Mouse (Mus musculus): ENCODE measurements around the gene Nyap1. TPM values are rescaled to one million over a fixed set of nuclear protein-coding genes. Genes with fewer than 3 reads are reported as not detected.
"Not testable (repeated sequence)": the region's sequence is repeated elsewhere in the genome, so short reads cannot be mapped to it uniquely, and the experiment has no call there.

Nyap1 gene
- polyA plus RNA-seq, 1 experiment from 2014 or later: 0.23 TPM

GRCm38 (mm10) chr5:137742048-137742447 is 641 bp upstream of the Nyap1 start:
- H3K79me2 ChIP-seq (ENCODE audit: inconsistent target): peaks cover 11% of the 10 kb centered on the region
- H3K27ac ChIP-seq: no peak overlapping the region
- no peaks in the 10 kb centered on the region for H3K36me3 ChIP-seq (ENCODE audit: inconsistent target)
- no peak overlapping the region for H3K4me3 ChIP-seq (ENCODE audit: inconsistent target)
- WGBS (ENCODE audit: missing documents): 73% methylated on average over 10 of the region's 10 CpGs

DNA sequence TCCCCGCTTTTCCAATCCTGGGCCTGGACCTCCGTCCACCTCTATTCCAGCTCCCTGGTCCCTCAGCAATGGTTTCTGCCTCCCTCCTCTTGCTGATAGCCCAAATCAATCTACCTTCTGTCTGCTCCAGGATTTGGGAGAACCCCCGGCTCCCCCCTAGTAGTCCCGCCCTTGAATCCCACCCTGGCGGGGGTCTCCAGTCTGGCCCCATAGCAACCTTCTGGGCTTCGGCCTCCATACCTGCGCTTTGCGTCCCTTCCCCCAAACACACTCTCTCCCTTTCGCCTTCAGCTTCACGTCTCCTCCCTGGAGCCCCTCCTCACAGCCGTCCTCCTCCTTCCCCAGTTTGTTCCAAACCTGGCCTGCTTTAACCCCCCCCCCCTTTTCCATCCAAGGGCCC is 901 bp downstream of the Nyap1 start:
- no peaks in the 10 kb centered on the region for H3K79me2 ChIP-seq (ENCODE audit: inconsistent target)
- WGBS (ENCODE audit: missing documents): 81% methylated on average over 11 of the region's 11 CpGs
- no peak overlapping the region for H3K27ac ChIP-seq
- H3K36me3 ChIP-seq (ENCODE audit: inconsistent target): no peaks in the 10 kb centered on the region
- no peak overlapping the region for H3K4me3 ChIP-seq (ENCODE audit: inconsistent target)

DNA sequence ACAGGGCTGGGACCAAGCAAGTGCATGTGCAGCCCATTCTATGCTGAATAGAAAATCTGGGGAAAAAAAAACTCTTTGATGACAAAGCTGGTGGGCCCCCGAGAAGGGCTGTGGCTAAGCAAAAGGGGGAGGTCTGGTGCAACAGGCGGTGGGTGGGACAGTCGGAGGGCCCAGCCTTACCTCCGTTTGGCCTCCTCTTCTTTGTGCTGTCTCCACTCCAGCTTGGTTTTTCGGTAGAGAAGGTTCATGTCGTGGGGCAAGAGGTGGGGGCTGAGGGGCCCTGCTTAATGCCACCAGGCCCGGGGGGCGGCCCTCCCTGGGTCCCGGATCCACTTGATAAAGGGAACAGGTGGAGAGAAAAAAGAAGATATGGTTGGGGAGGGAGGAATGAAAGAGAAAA is 1.9 kb downstream of the Nyap1 start:
- 90% methylated on average over 9 of the region's 9 CpGs for WGBS (ENCODE audit: missing documents)
- no peak overlapping the region for H3K27ac ChIP-seq
- H3K4me3 ChIP-seq (ENCODE audit: inconsistent target): no peak overlapping the region
- no peaks in the 10 kb centered on the region for H3K79me2 ChIP-seq (ENCODE audit: inconsistent target)
- H3K36me3 ChIP-seq (ENCODE audit: inconsistent target): no peaks in the 10 kb centered on the region

DNA sequence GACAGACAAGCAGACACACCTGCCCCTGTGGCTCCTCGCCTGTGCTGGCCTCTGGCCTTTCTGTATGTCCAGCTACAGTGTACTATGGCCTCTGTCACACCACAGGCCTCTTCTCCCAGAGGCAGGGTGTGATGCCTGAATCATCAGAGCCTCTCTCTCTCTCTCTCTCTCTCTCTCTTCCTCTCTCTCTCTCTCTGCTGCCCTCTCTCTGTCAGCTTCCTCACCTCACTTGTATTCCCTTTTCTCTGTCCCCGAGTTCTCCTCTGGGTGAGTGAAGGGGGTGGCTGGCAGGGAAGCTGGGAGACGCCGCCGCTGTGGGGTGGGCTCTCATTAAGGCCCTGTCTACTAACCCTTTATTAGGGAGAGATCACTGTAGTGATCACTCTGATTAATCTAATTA is 2.9 kb downstream of the Nyap1 start:
- no peak overlapping the region for H3K27ac ChIP-seq
- 73% methylated on average over 4 of the region's 5 CpGs for WGBS (ENCODE audit: missing documents)
- H3K79me2 ChIP-seq (ENCODE audit: inconsistent target): no peaks in the 10 kb centered on the region
- no peaks in the 10 kb centered on the region for H3K36me3 ChIP-seq (ENCODE audit: inconsistent target)
- H3K4me3 ChIP-seq (ENCODE audit: inconsistent target): no peak overlapping the region

DNA sequence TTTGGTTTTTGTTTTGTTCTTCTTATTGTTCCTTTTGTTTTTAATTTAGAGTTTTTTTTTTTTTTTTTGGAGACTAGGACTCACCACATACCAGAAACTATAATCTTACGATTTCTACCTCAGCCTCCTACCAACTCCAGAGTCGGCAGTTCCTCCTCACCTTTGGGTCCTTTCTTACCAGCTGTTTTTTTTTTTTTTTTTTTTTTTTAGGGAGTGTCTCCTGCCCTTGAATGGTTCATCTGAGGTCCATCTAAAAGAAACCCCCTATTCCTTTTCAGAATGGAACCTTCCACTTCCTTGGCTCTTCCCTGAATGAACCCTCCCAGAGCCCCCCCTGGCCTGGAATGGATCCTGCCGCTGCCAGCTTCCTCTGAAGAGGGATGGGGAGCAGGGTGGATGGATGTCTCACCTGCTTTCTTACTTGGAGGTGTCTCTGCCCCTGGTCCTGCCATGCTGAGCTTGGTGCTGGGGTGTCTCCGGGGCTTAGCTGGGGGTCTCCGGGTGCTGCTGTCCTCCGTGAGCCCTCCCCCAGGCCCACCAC is 3.9 kb downstream of the Nyap1 start:
- Histone ChIP-seq H3K27ac (no peak overlapping the region), H3K79me2 (ENCODE audit: inconsistent target) (no peaks in the 10 kb centered on the region)

DNA sequence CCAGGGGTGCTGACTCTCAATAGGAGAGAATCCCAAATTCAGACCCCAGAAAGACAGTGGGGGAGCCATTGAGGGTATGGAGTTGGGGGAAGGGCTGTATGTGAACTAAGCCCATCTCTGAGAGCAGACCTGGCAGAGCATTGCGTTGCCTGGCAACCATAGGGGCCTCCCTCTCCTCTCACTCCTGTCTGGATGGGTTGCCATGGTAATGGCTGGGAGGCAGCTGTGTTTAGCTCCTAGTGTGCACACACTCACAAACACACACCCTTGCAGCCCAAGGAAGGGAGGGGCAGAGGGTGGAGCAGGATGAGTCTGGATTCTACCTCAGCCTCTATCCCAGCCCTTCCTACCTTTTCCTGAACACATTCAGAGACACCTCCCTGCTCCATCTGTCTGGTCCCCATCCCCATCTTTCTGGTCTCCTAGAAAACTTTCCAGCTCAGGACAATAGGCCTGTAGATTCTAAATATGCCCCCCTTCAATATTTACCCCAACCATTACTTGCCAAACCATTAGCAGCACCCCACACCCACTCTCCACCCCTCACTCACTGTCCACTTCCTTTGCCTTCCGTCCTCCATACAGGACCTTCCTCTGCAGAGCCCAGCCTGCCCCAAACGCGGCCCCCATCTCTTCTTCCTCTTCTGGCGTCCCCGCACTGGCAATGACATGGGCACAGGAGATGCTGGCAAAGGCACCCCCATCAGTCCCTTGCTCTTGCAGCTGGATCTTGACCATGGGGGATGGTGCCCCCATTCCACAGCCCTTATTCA is 6.9 kb downstream of the Nyap1 start:
- H3K79me2 ChIP-seq (ENCODE audit: inconsistent target): no peaks in the 10 kb centered on the region
- no peaks in the 10 kb centered on the region for H3K36me3 ChIP-seq (ENCODE audit: inconsistent target)
- WGBS (ENCODE audit: missing documents): 45% methylated on average over 6 of the region's 6 CpGs
- no peak overlapping the region for H3K4me3 ChIP-seq (ENCODE audit: inconsistent target)
- H3K27ac ChIP-seq: no peak overlapping the region

More for the DNA sequence above, 3.9 kb downstream of the Nyap1 start:
- 85% methylated on average over 6 of the region's 6 CpGs for WGBS (ENCODE audit: missing documents)
- Histone ChIP-seq H3K4me3 (ENCODE audit: inconsistent target) (no peak overlapping the region), H3K36me3 (ENCODE audit: inconsistent target) (no peaks in the 10 kb centered on the region)

DNA sequence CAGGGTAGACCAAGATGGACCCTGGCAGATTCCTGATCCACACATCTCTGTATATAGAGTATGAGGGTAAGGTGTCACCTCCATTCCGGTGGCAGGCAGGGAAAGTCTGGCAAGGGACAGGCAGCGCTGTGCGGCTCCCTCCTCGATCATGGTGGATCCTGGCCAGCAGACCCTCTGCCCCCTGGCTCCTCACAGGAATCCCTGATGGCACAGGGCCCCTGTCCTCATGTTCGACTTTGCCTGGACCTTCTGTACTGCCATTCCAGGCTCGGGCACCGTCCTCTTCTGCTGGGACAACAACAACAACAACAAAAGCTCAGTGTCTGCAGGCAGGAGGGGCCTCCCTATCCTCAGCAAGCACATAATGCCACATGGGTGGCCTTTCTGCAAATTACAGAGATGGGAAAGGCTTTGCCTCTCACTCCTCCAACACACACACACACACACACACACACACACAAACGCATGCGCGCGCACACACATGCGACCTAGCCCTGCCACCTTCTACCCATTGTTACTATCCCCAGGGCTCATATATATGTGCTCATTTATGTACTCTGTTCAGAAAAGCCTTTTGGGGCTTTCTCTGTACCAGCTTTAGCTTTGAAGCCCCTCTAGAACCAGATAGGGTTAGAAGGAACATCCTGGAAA is 7.6 kb downstream of the Nyap1 start:
- Histone ChIP-seq H3K36me3 (ENCODE audit: inconsistent target) (no peaks in the 10 kb centered on the region), H3K27ac (no peak overlapping the region), H3K79me2 (ENCODE audit: inconsistent target) (no peaks in the 10 kb centered on the region), H3K4me3 (ENCODE audit: inconsistent target) (no peak overlapping the region)
- WGBS (ENCODE audit: missing documents): 95% methylated on average over 12 of the region's 12 CpGs

- no peak overlapping the region for H3K27ac ChIP-seq
- no peaks in the 10 kb centered on the region for H3K36me3 ChIP-seq (ENCODE audit: inconsistent target)
- 84% methylated on average over 6 of the region's 6 CpGs for WGBS (ENCODE audit: missing documents)
- no peaks in the 10 kb centered on the region for H3K79me2 ChIP-seq (ENCODE audit: inconsistent target)
- no peak overlapping the region for H3K4me3 ChIP-seq (ENCODE audit: inconsistent target)
Observed at GRCm38 (mm10) chr5:137726767-137727166, 14.6 kb downstream of the Nyap1 start.

DNA sequence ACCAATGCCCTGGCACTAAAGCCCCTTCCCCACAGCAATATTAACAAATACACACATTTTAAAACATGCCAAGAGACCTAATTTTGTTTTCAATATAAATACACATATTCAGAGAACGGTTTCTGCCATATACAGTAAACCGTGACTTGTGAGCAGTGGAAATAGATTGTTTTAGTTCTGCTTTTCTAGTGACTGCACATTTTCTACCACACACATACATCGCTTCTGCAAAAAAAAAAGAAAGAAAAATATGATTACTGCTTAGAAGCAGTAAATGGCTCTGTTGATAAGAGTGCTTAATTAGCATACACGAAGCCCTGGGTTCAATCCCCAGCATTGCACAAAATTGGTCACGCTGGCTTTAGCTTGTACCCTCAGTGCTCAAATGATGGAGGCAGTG is 17.6 kb downstream of the Nyap1 start:
- no peaks in the 10 kb centered on the region for H3K36me3 ChIP-seq (ENCODE audit: inconsistent target)
- WGBS (ENCODE audit: missing documents): 18% methylated on average over 4 of the region's 5 CpGs
- no peaks in the 10 kb centered on the region for H3K79me2 ChIP-seq (ENCODE audit: inconsistent target)
- no peak overlapping the region for H3K27ac ChIP-seq
- no peak overlapping the region for H3K4me3 ChIP-seq (ENCODE audit: inconsistent target)

- H3K79me2 ChIP-seq (ENCODE audit: inconsistent target); H3K4me3 ChIP-seq (ENCODE audit: inconsistent target); H3K36me3 ChIP-seq (ENCODE audit: inconsistent target); H3K27ac ChIP-seq: not testable (repeated sequence)
- 35% methylated on average over 8 of the region's 16 CpGs for WGBS (ENCODE audit: missing documents)
Observed at GRCm38 (mm10) chr5:137720558-137721164, 20.7 kb downstream of the Nyap1 start.

GRCm38 (mm10) chr5:137719088-137719487 is 22.3 kb downstream of the Nyap1 start:
- no peaks in the 10 kb centered on the region for H3K36me3 ChIP-seq (ENCODE audit: inconsistent target)
- no peak overlapping the region for H3K4me3 ChIP-seq (ENCODE audit: inconsistent target)
- no peaks in the 10 kb centered on the region for H3K79me2 ChIP-seq (ENCODE audit: inconsistent target)
- WGBS (ENCODE audit: missing documents): 75% methylated on average over 6 of the region's 6 CpGs
- no peak overlapping the region for H3K27ac ChIP-seq

GRCm38 (mm10) chr5:137718020-137718790 is 23.2 kb downstream of the Nyap1 start:
- WGBS (ENCODE audit: missing documents): 44% methylated on average over 8 of the region's 8 CpGs
- H3K27ac ChIP-seq: 0 out of 2 replicates have a peak overlapping the region, but pooled peaks have one; percentile 15

GRCm38 (mm10) chr5:137715685-137716084 is 25.7 kb downstream of the Nyap1 start:
- Histone ChIP-seq H3K4me3 (ENCODE audit: inconsistent target) (no peak overlapping the region), H3K27ac (no peak overlapping the region), H3K36me3 (ENCODE audit: inconsistent target) (no peaks in the 10 kb centered on the region), H3K79me2 (ENCODE audit: inconsistent target) (no peaks in the 10 kb centered on the region)
- WGBS (ENCODE audit: missing documents): 85% methylated on average over 8 of the region's 8 CpGs

More at GRCm38 (mm10) chr5:137718020-137718790, 23.2 kb downstream of the Nyap1 start:
- no peak overlapping the region for H3K4me3 ChIP-seq (ENCODE audit: inconsistent target)
- no peaks in the 10 kb centered on the region for H3K79me2 ChIP-seq (ENCODE audit: inconsistent target)
- no peaks in the 10 kb centered on the region for H3K36me3 ChIP-seq (ENCODE audit: inconsistent target)

- Histone ChIP-seq H3K79me2 (ENCODE audit: inconsistent target) (no peaks in the 10 kb centered on the region), H3K27ac (no peak overlapping the region), H3K36me3 (ENCODE audit: inconsistent target) (no peaks in the 10 kb centered on the region), H3K4me3 (ENCODE audit: inconsistent target) (no peak overlapping the region)
- WGBS (ENCODE audit: missing documents): 98% methylated on average over 5 of the region's 5 CpGs
Observed at GRCm38 (mm10) chr5:137713454-137713853, 28.0 kb downstream of the Nyap1 start.
